Mouse (Mus musculus) adrenal gland, adult 2 months (tissue): ENCODE results near the gene Igf1r. TPM values are rescaled to one million over a fixed set of nuclear protein-coding genes. Genes with fewer than 3 reads are reported as not detected.

Source experiments
- DNase-seq: peaks from one replicate; pipeline ENCODE4 v3.0.0; 2021
- polyA plus RNA-seq: library from polyadenylated mRNA; depleted of rRNA; stranded (reverse); fragments of >200 nt; gene quantifications from 2 replicates; pipeline ENCODE4 v1.2.3, GENCODE M21; 2012
- total RNA-seq, 2 experiments: library from RNA; stranded (reverse); gene quantifications; 2 replicates each; pipeline ENCODE4 v1.2.3; 2021

Igf1r gene
- total and polyA plus RNA-seq, 3 experiments: 21.3 to 95.1 (median 41.2) TPM

GRCm38 (mm10) chr7:68117981-68118380, 165.4 kb downstream of the Igf1r start:
- no peak for DNase-seq

- no peak for DNase-seq
Measured at GRCm38 (mm10) chr7:68119605-68120004, 167.0 kb downstream of the Igf1r start.

GRCm38 (mm10) chr7:68122418-68122817, 169.8 kb downstream of the Igf1r start:
- no peak for DNase-seq

GRCm38 (mm10) chr7:68125347-68125746, 172.7 kb downstream of the Igf1r start:
- DNase-seq: no peak

- DNase-seq: peak; percentile 62
Measured at GRCm38 (mm10) chr7:68127799-68128261, 175.2 kb downstream of the Igf1r start.

- no peak for DNase-seq
Measured at GRCm38 (mm10) chr7:68128271-68128674, 175.6 kb downstream of the Igf1r start.

GRCm38 (mm10) chr7:68129077-68129511, 176.5 kb downstream of the Igf1r start:
- DNase-seq: peak; percentile 98

GRCm38 (mm10) chr7:68129546-68130253, 177.1 kb downstream of the Igf1r start:
- DNase-seq: peak; percentile 92

GRCm38 (mm10) chr7:68130950-68131580, 178.4 kb downstream of the Igf1r start:
- DNase-seq: no peak

GRCm38 (mm10) chr7:68133679-68134078, 181.1 kb downstream of the Igf1r start:
- no peak for DNase-seq

- no peak for DNase-seq
Measured at GRCm38 (mm10) chr7:68134948-68135347, 182.3 kb downstream of the Igf1r start.

GRCm38 (mm10) chr7:68136056-68136455, 183.4 kb downstream of the Igf1r start:
- DNase-seq: no peak

GRCm38 (mm10) chr7:68139384-68139783, 186.8 kb downstream of the Igf1r start:
- DNase-seq: no peak

- DNase-seq: no peak
Measured at GRCm38 (mm10) chr7:68140041-68140807, 187.6 kb downstream of the Igf1r start.

- no peak for DNase-seq
Measured at GRCm38 (mm10) chr7:68144266-68144665, 191.6 kb downstream of the Igf1r start.

GRCm38 (mm10) chr7:68148297-68149048, 195.8 kb downstream of the Igf1r start:
- no peak for DNase-seq

GRCm38 (mm10) chr7:68151892-68152291, 199.3 kb downstream of the Igf1r start:
- DNase-seq: no peak

GRCm38 (mm10) chr7:68152458-68152857, 199.8 kb downstream of the Igf1r start:
- no peak for DNase-seq

GRCm38 (mm10) chr7:68153269-68153668, 200.6 kb downstream of the Igf1r start:
- DNase-seq: no peak

GRCm38 (mm10) chr7:68154588-68154987, 202.0 kb downstream of the Igf1r start:
- DNase-seq: no peak

- DNase-seq: no peak
Measured at GRCm38 (mm10) chr7:68160094-68160791, 207.6 kb downstream of the Igf1r start.
